Mouse (Mus musculus) activated CD4-positive, CD25-positive, alpha-beta regulatory T cell, adult 4 months (primary cell): Measurements from ENCODE around the gene Lrrc73. TPM values are rescaled to one million over a fixed set of nuclear protein-coding genes. Genes with fewer than 3 reads are reported as not detected.

Experiments used
- ATAC-seq: one replicate; pipeline ENCODE4 v1.8.0; 2017
- polyA plus RNA-seq, 2 experiments: library from polyadenylated mRNA; unstranded; fragments of 100-300 nt; shearing (Covaris generic); gene quantifications; one replicate each; pipeline ENCODE4 v1.2.1; 2017

The Lrrc73 gene
- under 1 TPM in 1 of 2 experiments, not detected in 1; 0.42 TPM for polyA plus RNA-seq

- peak; percentile 80 for ATAC-seq
Observed at GRCm38 (mm10) chr17:46253452-46254084, at the start of gene Lrrc73. TSS of gene Lrrc73 (plus strand) at chr17:46253531.

GRCm38 (mm10) chr17:46206676-46207075 is 46.7 kb upstream of the Lrrc73 start:
- no peak for ATAC-seq

- no peak for ATAC-seq
Observed at GRCm38 (mm10) chr17:46210550-46210949, 42.8 kb upstream of the Lrrc73 start.

- ATAC-seq = no peak
Observed at GRCm38 (mm10) chr17:46221601-46222000, 31.7 kb upstream of the Lrrc73 start.

GRCm38 (mm10) chr17:46227576-46227975 is 25.8 kb upstream of the Lrrc73 start:
- ATAC-seq = no peak

- no peak for ATAC-seq
Observed at GRCm38 (mm10) chr17:46236067-46236466, 17.3 kb upstream of the Lrrc73 start.

GRCm38 (mm10) chr17:46237079-46237478 is 16.3 kb upstream of the Lrrc73 start:
- no peak for ATAC-seq

- no peak for ATAC-seq
Observed at GRCm38 (mm10) chr17:46237480-46237879, 15.9 kb upstream of the Lrrc73 start.

- no peak for ATAC-seq
Observed at GRCm38 (mm10) chr17:46239516-46240114, 13.7 kb upstream of the Lrrc73 start.

- no peak for ATAC-seq
Observed at GRCm38 (mm10) chr17:46241471-46241870, 11.9 kb upstream of the Lrrc73 start.

GRCm38 (mm10) chr17:46242274-46242673 is 11.1 kb upstream of the Lrrc73 start:
- ATAC-seq = no peak

- no peak for ATAC-seq
Observed at GRCm38 (mm10) chr17:46242993-46243392, 10.3 kb upstream of the Lrrc73 start.

- ATAC-seq = no peak
Observed at GRCm38 (mm10) chr17:46243624-46244023, 9.7 kb upstream of the Lrrc73 start.

- ATAC-seq = no peak
Observed at GRCm38 (mm10) chr17:46244579-46244978, 8.8 kb upstream of the Lrrc73 start.

GRCm38 (mm10) chr17:46247512-46248188 is 5.7 kb upstream of the Lrrc73 start, which contains the start of the genes Polr1c and Yipf3:
TSS of gene Polr1c (minus strand) at chr17:46248054.
TSS of gene Yipf3 (plus strand) at chr17:46248080.
- ATAC-seq = peak; percentile 93

GRCm38 (mm10) chr17:46248189-46248522 is 5.2 kb upstream of the Lrrc73 start:
- no peak for ATAC-seq

- ATAC-seq = no peak
Observed at GRCm38 (mm10) chr17:46251174-46251573, 2.2 kb upstream of the Lrrc73 start.

- ATAC-seq = no peak
Observed at GRCm38 (mm10) chr17:46252571-46253451, 520 bp upstream of the Lrrc73 start.

- peak; percentile 16 for ATAC-seq
Observed at GRCm38 (mm10) chr17:46254106-46254505, 775 bp downstream of the Lrrc73 start.

GRCm38 (mm10) chr17:46255147-46255546 is 1.8 kb downstream of the Lrrc73 start:
- no peak for ATAC-seq

GRCm38 (mm10) chr17:46258279-46259053 is 5.1 kb downstream of the Lrrc73 start:
- ATAC-seq = no peak

GRCm38 (mm10) chr17:46259675-46260074 is 6.3 kb downstream of the Lrrc73 start:
- no peak for ATAC-seq
